Mouse (Mus musculus): ENCODE data around the gene Cdc14a.

DNA sequence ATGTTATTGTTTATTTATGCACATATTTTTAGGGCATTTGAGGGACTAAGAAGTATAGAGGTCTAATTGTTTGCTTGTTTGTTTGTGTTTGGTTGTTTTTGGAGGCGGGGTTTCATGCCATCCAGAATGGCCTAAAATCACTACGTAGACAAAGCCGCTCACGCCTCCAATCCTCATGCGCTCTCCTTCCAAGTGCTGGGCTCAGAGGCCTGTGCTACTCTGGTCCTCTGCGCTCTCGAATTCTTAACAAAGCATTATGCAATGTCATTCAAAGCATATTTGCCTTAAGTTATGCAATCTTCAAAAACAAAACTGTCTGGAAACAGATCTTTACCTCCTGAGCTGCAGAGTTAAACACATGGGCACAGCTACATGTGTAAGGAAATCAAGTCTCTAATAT is 121.3 kb downstream of the Cdc14a start:
- TF ChIP-seq USF1 (IDR thresholded peaks at IDR 0.05; ENCODE audit: low read depth, low read length) (no peak), EP300 (IDR thresholded peaks at IDR 0.05; ENCODE audit: low read depth in 1 of 2, low read length in 2 of 2) (no peak), CTCF (IDR thresholded peaks at IDR 0.05 in 2 of 3, conservative IDR thresholded peaks at IDR 0.05 in 1 of 3; ENCODE audit: control insufficient read depth in 1 of 3, insufficient read depth in 1 of 3, low read depth in 2 of 3, low read length in 3 of 3, poor library complexity in 1 of 3, severe bottlenecking in 1 of 3) (no peak), ZC3H11A (IDR thresholded peaks at IDR 0.05; ENCODE audit: low read depth, low read length) (no peak), MAFK (IDR thresholded peaks at IDR 0.05; ENCODE audit: borderline replicate concordance, low read depth, low read length) (no peak), ZMIZ1 (IDR thresholded peaks at IDR 0.05; ENCODE audit: low read depth, low read length) (no peak), SIN3A (IDR thresholded peaks at IDR 0.05; ENCODE audit: low read length) (no peak)
